Mouse (Mus musculus): ENCODE measurements around the gene Mettl6. TPM values are rescaled to one million over a fixed set of nuclear protein-coding genes. Genes with fewer than 3 reads are reported as not detected.

The Mettl6 gene
- polyA plus RNA-seq, 1 experiment: 15.1 TPM

DNA sequence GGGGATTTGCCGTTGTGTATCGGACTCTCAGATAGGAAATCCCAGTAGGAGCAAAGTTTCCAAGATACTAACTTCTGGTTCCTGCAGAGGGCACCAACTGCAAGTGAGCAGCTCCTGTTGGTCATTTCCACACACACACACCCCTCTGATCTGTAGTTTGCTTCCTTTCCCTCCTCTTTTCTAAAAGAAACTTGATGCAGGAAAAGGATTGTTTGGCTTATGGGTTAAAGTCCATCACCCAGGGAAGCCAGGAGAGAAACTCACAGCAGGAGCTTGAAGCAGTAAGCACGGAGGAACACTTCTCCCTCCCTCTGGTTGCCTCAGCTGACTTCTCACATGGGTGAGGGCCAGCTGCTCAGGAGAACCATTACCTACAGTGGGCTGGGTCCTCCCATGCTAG lies 24.3 kb upstream of the Mettl6 start:
- Histone ChIP-seq H3K36me3 (ENCODE audit: control insufficient read depth, insufficient read depth) (no peaks in the 10 kb centered on the region), H3K4me2 (ENCODE audit: low read depth) (no peak overlapping the region), H3K27me3 (ENCODE audit: control insufficient read depth, insufficient read depth, insufficient read length) (peaks cover 7% of the 10 kb centered on the region), H3ac (ENCODE audit: control insufficient read depth, insufficient read length) (no peak overlapping the region), H3K4me3 (no peak overlapping the region), H3K79me2 (ENCODE audit: control insufficient read depth, insufficient read depth) (no peaks in the 10 kb centered on the region)
- TF ChIP-seq MYOG (IDR thresholded peaks at IDR 0.05; ENCODE audit: control insufficient read depth in 1 of 3, insufficient read depth in 1 of 3, insufficient read length in 2 of 3, low read depth in 2 of 3): no peak
- TF ChIP-seq MYOD1 (IDR thresholded peaks at IDR 0.05; ENCODE audit: control insufficient read depth in 1 of 3, insufficient read length in 2 of 3, low read depth in 2 of 3): no peak
- TF ChIP-seq TCF3 (IDR thresholded peaks at IDR 0.05; ENCODE audit: insufficient read length, low read depth): no peak
- TF ChIP-seq TCF12 (IDR thresholded peaks at IDR 0.05; ENCODE audit: insufficient read depth, poor library complexity, severe bottlenecking): no peak
- no peak for TF ChIP-seq POLR2A (IDR thresholded peaks at IDR 0.05; ENCODE audit: insufficient read length, low read depth)
- no peak for TF ChIP-seq USF1 (IDR thresholded peaks at IDR 0.05; ENCODE audit: low read depth)
- no peak for TF ChIP-seq POLR2AphosphoS2 (IDR thresholded peaks at IDR 0.05; ENCODE audit: insufficient read length, low read depth)
- TF ChIP-seq SRF (IDR thresholded peaks at IDR 0.05; ENCODE audit: control insufficient read depth, insufficient read length, low read depth): no peak
- TF ChIP-seq REST (IDR thresholded peaks at IDR 0.05; ENCODE audit: insufficient read depth, insufficient read length): no peak
- no peak for TF ChIP-seq CEBPB (IDR thresholded peaks at IDR 0.05; ENCODE audit: insufficient read depth, poor library complexity, severe bottlenecking)
- TF ChIP-seq MAX (IDR thresholded peaks at IDR 0.05; ENCODE audit: low read depth): no peak

DNA sequence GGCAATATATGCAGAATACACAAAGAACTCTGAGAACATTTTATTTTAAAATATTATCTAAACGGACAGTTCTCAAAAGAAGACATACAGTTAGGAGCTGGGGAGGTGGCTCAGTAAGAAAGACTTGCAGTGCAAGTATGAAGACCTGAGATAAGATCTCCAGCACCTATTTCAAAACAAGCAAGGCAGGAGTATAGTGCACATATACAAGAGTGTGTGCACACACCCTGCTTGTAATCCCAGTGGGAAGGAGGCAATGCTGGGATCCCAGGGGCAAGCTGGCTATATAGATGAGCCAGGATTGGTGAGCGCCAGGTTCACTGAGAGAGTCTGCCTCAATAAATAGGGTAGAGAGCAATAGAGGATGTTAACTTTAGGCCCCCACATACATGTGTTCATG lies 21.1 kb upstream of the Mettl6 start:
- Histone ChIP-seq H3ac (ENCODE audit: control insufficient read depth, insufficient read length) (no peak overlapping the region), H3K4me3 (no peak overlapping the region), H3K79me2 (ENCODE audit: control insufficient read depth, insufficient read depth) (no peaks in the 10 kb centered on the region), H3K4me2 (ENCODE audit: low read depth) (no peak overlapping the region), H3K36me3 (ENCODE audit: control insufficient read depth, insufficient read depth) (no peaks in the 10 kb centered on the region), H3K27me3 (ENCODE audit: control insufficient read depth, insufficient read depth, insufficient read length) (no peaks in the 10 kb centered on the region)
- TF ChIP-seq REST (IDR thresholded peaks at IDR 0.05; ENCODE audit: insufficient read depth, insufficient read length) (no peak), E2F4 (IDR thresholded peaks at IDR 0.05; ENCODE audit: insufficient read depth) (no peak), POLR2A (IDR thresholded peaks at IDR 0.05; ENCODE audit: insufficient read length, low read depth) (no peak), MYOG (IDR thresholded peaks at IDR 0.05; ENCODE audit: control insufficient read depth in 1 of 3, insufficient read depth in 1 of 3, insufficient read length in 2 of 3, low read depth in 2 of 3) (no peak), TCF3 (IDR thresholded peaks at IDR 0.05; ENCODE audit: insufficient read length, low read depth) (no peak), TCF12 (IDR thresholded peaks at IDR 0.05; ENCODE audit: insufficient read depth, poor library complexity, severe bottlenecking) (no peak)

DNA sequence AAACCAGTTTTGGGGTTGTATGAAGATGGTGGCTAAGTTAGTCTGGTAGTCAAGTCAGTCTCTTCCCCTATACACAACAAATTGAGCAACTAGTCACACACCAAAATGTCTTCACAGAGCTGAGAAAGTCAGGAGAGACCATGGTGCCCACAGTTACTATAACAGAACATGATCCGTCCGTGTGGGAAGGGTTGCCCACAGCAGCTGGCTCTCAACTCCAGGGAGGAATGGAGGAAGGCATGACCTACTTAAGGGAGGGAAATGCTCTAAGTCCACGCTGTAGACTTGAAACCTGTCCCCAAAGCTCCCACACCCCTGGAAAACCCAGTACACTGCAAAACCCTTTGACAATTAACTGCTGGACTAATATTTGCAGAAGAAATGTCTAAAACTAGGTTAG lies 15.5 kb upstream of the Mettl6 start:
- no peak overlapping the region for H3K4me2 ChIP-seq (ENCODE audit: low read depth)
- H3K36me3 ChIP-seq (ENCODE audit: control insufficient read depth, insufficient read depth): peaks cover 25% of the 10 kb centered on the region
- no peaks in the 10 kb centered on the region for H3K79me2 ChIP-seq (ENCODE audit: control insufficient read depth, insufficient read depth)
- no peak overlapping the region for H3K4me3 ChIP-seq
- H3ac ChIP-seq (ENCODE audit: control insufficient read depth, insufficient read length): no peak overlapping the region
- TF ChIP-seq MYOD1 (IDR thresholded peaks at IDR 0.05; ENCODE audit: control insufficient read depth in 1 of 3, insufficient read length in 2 of 3, low read depth in 2 of 3) (peak in 2 of 3 experiments; percentile 5 to 71), MYOG (IDR thresholded peaks at IDR 0.05; ENCODE audit: control insufficient read depth in 1 of 3, insufficient read depth in 1 of 3, insufficient read length in 2 of 3, low read depth in 2 of 3) (peak in 1 of 3 experiments; percentile 51), TCF12 (IDR thresholded peaks at IDR 0.05; ENCODE audit: insufficient read depth, poor library complexity, severe bottlenecking) (no peak)
- no peaks in the 10 kb centered on the region for H3K27me3 ChIP-seq (ENCODE audit: control insufficient read depth, insufficient read depth, insufficient read length)

DNA sequence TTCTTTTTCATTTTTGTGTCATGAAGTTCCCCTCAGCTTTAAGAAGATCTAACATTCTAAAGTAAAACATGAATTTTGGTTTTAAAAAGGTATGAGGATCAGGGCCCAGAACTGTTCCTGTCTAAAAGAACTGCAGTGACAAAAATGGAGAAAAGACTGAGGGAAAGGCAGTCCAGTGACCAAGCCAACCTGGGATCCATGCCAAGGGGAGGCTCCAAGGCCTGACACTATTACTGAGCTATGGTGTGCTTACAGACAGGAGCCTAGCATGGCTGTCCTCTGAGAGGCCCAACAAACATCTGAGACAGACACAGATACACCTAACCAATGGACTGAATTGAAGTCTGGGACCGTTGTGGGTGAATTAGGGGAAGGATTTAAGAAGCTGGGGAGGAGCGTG lies 15.1 kb upstream of the Mettl6 start:
- no peak for TF ChIP-seq CEBPB (IDR thresholded peaks at IDR 0.05; ENCODE audit: insufficient read depth, poor library complexity, severe bottlenecking)
- TF ChIP-seq USF1 (IDR thresholded peaks at IDR 0.05; ENCODE audit: low read depth): no peak
- no peak for TF ChIP-seq POLR2AphosphoS2 (IDR thresholded peaks at IDR 0.05; ENCODE audit: insufficient read length, low read depth)
- no peak for TF ChIP-seq POLR2A (IDR thresholded peaks at IDR 0.05; ENCODE audit: insufficient read length, low read depth)
- TF ChIP-seq TCF3 (IDR thresholded peaks at IDR 0.05; ENCODE audit: insufficient read length, low read depth): no peak
- TF ChIP-seq E2F4 (IDR thresholded peaks at IDR 0.05; ENCODE audit: insufficient read depth): no peak
- no peak for TF ChIP-seq MYOG (IDR thresholded peaks at IDR 0.05; ENCODE audit: control insufficient read depth in 1 of 3, insufficient read depth in 1 of 3, insufficient read length in 2 of 3, low read depth in 2 of 3)
- no peak for TF ChIP-seq MYOD1 (IDR thresholded peaks at IDR 0.05; ENCODE audit: control insufficient read depth in 1 of 3, insufficient read length in 2 of 3, low read depth in 2 of 3)
- TF ChIP-seq TCF12 (IDR thresholded peaks at IDR 0.05; ENCODE audit: insufficient read depth, poor library complexity, severe bottlenecking): no peak
- H3K4me3 ChIP-seq: no peak overlapping the region
- peaks cover 29% of the 10 kb centered on the region for H3K36me3 ChIP-seq (ENCODE audit: control insufficient read depth, insufficient read depth)
- no peak overlapping the region for H3K4me2 ChIP-seq (ENCODE audit: low read depth)
- H3ac ChIP-seq (ENCODE audit: control insufficient read depth, insufficient read length): no peak overlapping the region
- no peaks in the 10 kb centered on the region for H3K27me3 ChIP-seq (ENCODE audit: control insufficient read depth, insufficient read depth, insufficient read length)
- no peaks in the 10 kb centered on the region for H3K79me2 ChIP-seq (ENCODE audit: control insufficient read depth, insufficient read depth)

DNA sequence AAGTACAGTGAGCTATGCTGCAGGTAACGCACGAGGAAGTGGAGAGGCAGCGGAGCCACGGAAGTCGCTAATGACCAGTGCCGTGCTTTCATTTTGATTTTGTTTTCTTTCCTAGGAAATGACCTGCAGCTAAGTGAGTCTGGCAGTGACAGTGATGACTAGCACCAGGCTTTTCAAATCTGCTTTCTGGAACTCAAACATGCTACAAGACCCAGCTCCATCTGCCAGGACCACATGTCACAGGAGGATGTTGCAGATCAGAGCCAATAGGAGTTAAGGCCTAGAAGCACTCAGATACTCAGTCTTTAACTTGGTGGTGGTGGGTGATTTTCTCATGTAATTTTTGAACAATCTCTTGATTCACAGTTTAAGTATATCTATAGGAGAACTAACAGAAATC lies 11.6 kb upstream of the Mettl6 start:
- H3K36me3 ChIP-seq (ENCODE audit: control insufficient read depth, insufficient read depth): peaks cover 60% of the 10 kb centered on the region
- peaks cover 3% of the 10 kb centered on the region for H3K79me2 ChIP-seq (ENCODE audit: control insufficient read depth, insufficient read depth)
- H3K4me2 ChIP-seq (ENCODE audit: low read depth): no peak overlapping the region
- no peak for TF ChIP-seq USF1 (IDR thresholded peaks at IDR 0.05; ENCODE audit: low read depth)
- no peak for TF ChIP-seq TCF3 (IDR thresholded peaks at IDR 0.05; ENCODE audit: insufficient read length, low read depth)
- TF ChIP-seq E2F4 (IDR thresholded peaks at IDR 0.05; ENCODE audit: insufficient read depth): no peak
- no peak for TF ChIP-seq POLR2A (IDR thresholded peaks at IDR 0.05; ENCODE audit: insufficient read length, low read depth)
- no peak for TF ChIP-seq MYOG (IDR thresholded peaks at IDR 0.05; ENCODE audit: control insufficient read depth in 1 of 3, insufficient read depth in 1 of 3, insufficient read length in 2 of 3, low read depth in 2 of 3)
- TF ChIP-seq SRF (IDR thresholded peaks at IDR 0.05; ENCODE audit: control insufficient read depth, insufficient read length, low read depth): no peak
- no peak for TF ChIP-seq TCF12 (IDR thresholded peaks at IDR 0.05; ENCODE audit: insufficient read depth, poor library complexity, severe bottlenecking)
- no peak for TF ChIP-seq REST (IDR thresholded peaks at IDR 0.05; ENCODE audit: insufficient read depth, insufficient read length)
- no peak for TF ChIP-seq CEBPB (IDR thresholded peaks at IDR 0.05; ENCODE audit: insufficient read depth, poor library complexity, severe bottlenecking)
- no peak for TF ChIP-seq MAX (IDR thresholded peaks at IDR 0.05; ENCODE audit: low read depth)
- H3K27me3 ChIP-seq (ENCODE audit: control insufficient read depth, insufficient read depth, insufficient read length): no peaks in the 10 kb centered on the region
- H3K4me3 ChIP-seq: no peak overlapping the region
- no peak overlapping the region for H3ac ChIP-seq (ENCODE audit: control insufficient read depth, insufficient read length)

Data from myocyte (in vitro differentiated cells).